Mouse (Mus musculus) liver, embryonic 12.5 days (tissue): ENCODE data around the gene Aimp1. TPM values are rescaled to one million over a fixed set of nuclear protein-coding genes. Genes with fewer than 3 reads are reported as not detected.

ENCODE experiments used
- ATAC-seq: fragments of 200-750 bp; cut with Nextera tagmentation; 2 replicates; pipeline ENCODE4 v1.8.0; 2017; ENCODE audit warnings: moderate number of reproducible peaks, mild to moderate bottlenecking, moderate library complexity
- H3K27ac ChIP-seq: fragments of 300-500 bp; sonication (generic); 2 replicates; pipeline ENCODE4 v1.5.1; 2016; ENCODE audit warnings: mild to moderate bottlenecking
- H3K27me3 ChIP-seq: fragments of 300-500 bp; sonication (generic); replicated peaks from 2 replicates; pipeline ENCODE4 v1.6.1; 2016; ENCODE audit warnings: mild to moderate bottlenecking, moderate library complexity
- H3K36me3 ChIP-seq: fragments of 300-500 bp; sonication (generic); 2 replicates; pipeline ENCODE4 v1.6.1; 2016; ENCODE audit warnings: mild to moderate bottlenecking, moderate library complexity
- H3K4me1 ChIP-seq: fragments of 300-500 bp; sonication (generic); 2 replicates; pipeline ENCODE4 v1.6.1; 2016
- H3K4me2 ChIP-seq: fragments of 300-500 bp; sonication (generic); 2 replicates; pipeline ENCODE4 v1.6.1; 2016; ENCODE audit warnings: mild to moderate bottlenecking, moderate library complexity
- H3K4me3 ChIP-seq: fragments of 300-500 bp; sonication (generic); 2 replicates; pipeline ENCODE4 v1.5.1; 2016; ENCODE audit warnings: mild to moderate bottlenecking, moderate library complexity
- H3K9ac ChIP-seq: fragments of 300-500 bp; sonication (generic); 2 replicates; pipeline ENCODE4 v1.6.1; 2016; ENCODE audit warnings: mild to moderate bottlenecking, moderate library complexity
- H3K9me3 ChIP-seq: fragments of 300-500 bp; sonication (generic); replicated peaks from 2 replicates; pipeline ENCODE4 v1.6.1; 2016; ENCODE audit warnings: mild to moderate bottlenecking, moderate library complexity
- WGBS: fragments of 180-500 bp; shearing (Covaris S2); methylation state at CpG from one replicate; pipeline ENCODE4 v1.1.7; 2016; ENCODE audit not compliant: insufficient replicate concordance; 5-methylcytosine and 5-hydroxymethylcytosine counted together
- polyA plus RNA-seq: library from polyadenylated mRNA; unstranded; fragments of >200 nt; fragmentation: Nextera tagmentation; extraction: Ambion mirVana; gene quantifications from 2 replicates; pipeline ENCODE4 v1.2.1, GENCODE M21; 2016

Aimp1 gene
- 53.2 and 55.1 TPM in 2 replicates for polyA plus RNA-seq

- Histone ChIP-seq H3K36me3 (peaks cover 4% of the 10 kb centered on the region), H3K9ac (peak within 1 kb of the TSS; percentile 83), H3K27me3 (no peaks in the 10 kb centered on the region), H3K4me2 (peak within 1 kb of the TSS; percentile 71), H3K4me3 (peak within 1 kb of the TSS; percentile 86), H3K27ac (peak within 1 kb of the TSS; percentile 86), H3K9me3 (no peaks in the 10 kb centered on the region), H3K4me1 (peaks cover 22% of the 10 kb centered on the region)
- no peak for ATAC-seq
- 2% methylated on average over 27 of the region's 27 CpGs for WGBS
Measured at GRCm38 (mm10) chr3:132684231-132684928, at the start of gene Aimp1. Aimp1 (minus strand) TSS chr3:132684370.

GRCm38 (mm10) chr3:132724326-132724725 is 40.2 kb upstream of the Aimp1 start:
- no peak overlapping the region for H3K9ac ChIP-seq
- H3K4me3 ChIP-seq = no peak overlapping the region
- no peak for ATAC-seq
- H3K4me2 ChIP-seq = no peak overlapping the region
- H3K4me1 ChIP-seq = no peaks in the 10 kb centered on the region
- H3K27ac ChIP-seq = no peak overlapping the region
- H3K27me3 ChIP-seq = no peaks in the 10 kb centered on the region
- WGBS = 81% methylated on average over 3 of the region's 3 CpGs
- no peaks in the 10 kb centered on the region for H3K9me3 ChIP-seq
- peaks cover 17% of the 10 kb centered on the region for H3K36me3 ChIP-seq

GRCm38 (mm10) chr3:132717316-132717715 is 33.1 kb upstream of the Aimp1 start:
- Histone ChIP-seq H3K9ac (no peak overlapping the region), H3K4me2 (no peak overlapping the region), H3K4me3 (no peak overlapping the region), H3K4me1 (no peaks in the 10 kb centered on the region), H3K36me3 (peaks cover 9% of the 10 kb centered on the region), H3K9me3 (no peaks in the 10 kb centered on the region), H3K27me3 (no peaks in the 10 kb centered on the region), H3K27ac (no peak overlapping the region)
- 89% methylated on average over 4 of the region's 4 CpGs for WGBS
- no peak for ATAC-seq

- Histone ChIP-seq H3K4me3 (no peak overlapping the region), H3K4me1 (no peaks in the 10 kb centered on the region), H3K27ac (no peak overlapping the region), H3K9ac (no peak overlapping the region), H3K27me3 (no peaks in the 10 kb centered on the region), H3K9me3 (no peaks in the 10 kb centered on the region), H3K36me3 (no peaks in the 10 kb centered on the region; the same call in 1 of the 2 replicates), H3K4me2 (no peak overlapping the region)
- 74% methylated on average over 5 of the region's 5 CpGs for WGBS
- ATAC-seq = no peak
Measured at GRCm38 (mm10) chr3:132713913-132714312, 29.7 kb upstream of the Aimp1 start.

GRCm38 (mm10) chr3:132706977-132707376 is 22.8 kb upstream of the Aimp1 start:
- H3K9ac ChIP-seq = no peak overlapping the region
- H3K9me3 ChIP-seq = no peaks in the 10 kb centered on the region
- no peak overlapping the region for H3K27ac ChIP-seq
- peaks cover 3% of the 10 kb centered on the region; the same call in 1 of the 2 replicates for H3K36me3 ChIP-seq
- 78% methylated on average over 4 of the region's 4 CpGs for WGBS
- H3K4me2 ChIP-seq = no peak overlapping the region
- H3K27me3 ChIP-seq = no peaks in the 10 kb centered on the region
- no peak for ATAC-seq
- H3K4me1 ChIP-seq = no peaks in the 10 kb centered on the region
- no peak overlapping the region for H3K4me3 ChIP-seq

- H3K36me3 ChIP-seq = 0 out of 2 replicates have a peak, but pooled peaks cover 9% of the 10 kb centered on the region
- no peak overlapping the region for H3K9ac ChIP-seq
- no peaks in the 10 kb centered on the region for H3K4me1 ChIP-seq
- 64% methylated on average over 3 of the region's 3 CpGs for WGBS
- no peak overlapping the region for H3K4me3 ChIP-seq
- H3K4me2 ChIP-seq = no peak overlapping the region
- H3K27me3 ChIP-seq = no peaks in the 10 kb centered on the region
- no peak for ATAC-seq
- no peaks in the 10 kb centered on the region for H3K9me3 ChIP-seq
- no peak overlapping the region for H3K27ac ChIP-seq
Measured at GRCm38 (mm10) chr3:132704216-132704615, 20.0 kb upstream of the Aimp1 start.

GRCm38 (mm10) chr3:132701368-132701767 is 17.2 kb upstream of the Aimp1 start:
- ATAC-seq = no peak
- 63% methylated on average over 3 of the region's 3 CpGs for WGBS
- Histone ChIP-seq H3K36me3 (0 out of 2 replicates have a peak, but pooled peaks cover 9% of the 10 kb centered on the region), H3K4me1 (no peaks in the 10 kb centered on the region), H3K27me3 (no peaks in the 10 kb centered on the region), H3K4me3 (no peak overlapping the region), H3K27ac (no peak overlapping the region), H3K9me3 (no peaks in the 10 kb centered on the region), H3K4me2 (no peak overlapping the region), H3K9ac (no peak overlapping the region)

GRCm38 (mm10) chr3:132683447-132684230 is 531 bp downstream of the Aimp1 start, which contains the start of gene Tbck:
Tbck (plus strand) TSS chr3:132684144.
- H3K9ac ChIP-seq = peak within 1 kb of the TSS; percentile 83
- peak within 1 kb of the TSS; percentile 71 for H3K4me2 ChIP-seq
- peaks cover 7% of the 10 kb centered on the region for H3K36me3 ChIP-seq
- peak within 1 kb of the TSS; percentile 86 for H3K4me3 ChIP-seq
- WGBS = under 1% methylated on average over 42 of the region's 42 CpGs
- H3K27me3 ChIP-seq = no peaks in the 10 kb centered on the region
- H3K9me3 ChIP-seq = no peaks in the 10 kb centered on the region
- ATAC-seq = peak; percentile 96
- peaks cover 22% of the 10 kb centered on the region for H3K4me1 ChIP-seq
- peak within 1 kb of the TSS; percentile 86 for H3K27ac ChIP-seq

- Histone ChIP-seq H3K27me3 (no peaks in the 10 kb centered on the region), H3K4me1 (peaks cover 9% of the 10 kb centered on the region), H3K36me3 (peaks cover 40% of the 10 kb centered on the region), H3K4me3 (no peak overlapping the region), H3K27ac (no peak overlapping the region), H3K9ac (no peak overlapping the region), H3K4me2 (no peak overlapping the region), H3K9me3 (no peaks in the 10 kb centered on the region)
- WGBS = 67% methylated on average over 2 of the region's 2 CpGs
- ATAC-seq = no peak
Measured at GRCm38 (mm10) chr3:132677494-132677893, 6.7 kb downstream of the Aimp1 start.

- WGBS = 68% methylated on average over 2 of the region's 2 CpGs
- no peaks in the 10 kb centered on the region for H3K27me3 ChIP-seq
- no peak for ATAC-seq
- no peak overlapping the region for H3K27ac ChIP-seq
- H3K4me3 ChIP-seq = no peak overlapping the region
- no peak overlapping the region for H3K4me2 ChIP-seq
- peaks cover 26% of the 10 kb centered on the region for H3K36me3 ChIP-seq
- H3K9me3 ChIP-seq = 0 out of 2 replicates have a peak, but pooled peaks cover 3% of the 10 kb centered on the region
- no peak overlapping the region for H3K9ac ChIP-seq
- no peaks in the 10 kb centered on the region for H3K4me1 ChIP-seq
Measured at GRCm38 (mm10) chr3:132655955-132656354, 28.2 kb downstream of the Aimp1 start.

GRCm38 (mm10) chr3:132653959-132654358 is 30.2 kb downstream of the Aimp1 start:
- Histone ChIP-seq H3K27me3 (no peaks in the 10 kb centered on the region), H3K27ac (no peak overlapping the region), H3K9ac (no peak overlapping the region), H3K4me1 (no peaks in the 10 kb centered on the region), H3K9me3 (0 out of 2 replicates have a peak, but pooled peaks cover 3% of the 10 kb centered on the region), H3K4me3 (no peak overlapping the region), H3K4me2 (no peak overlapping the region), H3K36me3 (peaks cover 6% of the 10 kb centered on the region)
- 77% methylated on average over 7 of the region's 7 CpGs for WGBS
- no peak for ATAC-seq

GRCm38 (mm10) chr3:132651776-132652175 is 32.4 kb downstream of the Aimp1 start:
- 60% methylated on average over 3 of the region's 3 CpGs for WGBS
- ATAC-seq = no peak
- Histone ChIP-seq H3K27me3 (no peaks in the 10 kb centered on the region), H3K9ac (no peak overlapping the region), H3K27ac (no peak overlapping the region), H3K4me2 (no peak overlapping the region), H3K4me3 (no peak overlapping the region), H3K9me3 (0 out of 2 replicates have a peak, but pooled peaks cover 3% of the 10 kb centered on the region), H3K4me1 (no peaks in the 10 kb centered on the region), H3K36me3 (no peaks in the 10 kb centered on the region)
